Mouse (Mus musculus): ENCODE measurements around the gene 2810459M11Rik. TPM values are rescaled to one million over a fixed set of nuclear protein-coding genes. Genes with fewer than 3 reads are reported as not detected.
A peak's percentile ranks its signal among the peaks of the same experiment; 100 is the strongest.

The 2810459M11Rik gene
- total RNA-seq, 2 experiments from 2014 or later, result 7.2 to 8.0 TPM

DNA sequence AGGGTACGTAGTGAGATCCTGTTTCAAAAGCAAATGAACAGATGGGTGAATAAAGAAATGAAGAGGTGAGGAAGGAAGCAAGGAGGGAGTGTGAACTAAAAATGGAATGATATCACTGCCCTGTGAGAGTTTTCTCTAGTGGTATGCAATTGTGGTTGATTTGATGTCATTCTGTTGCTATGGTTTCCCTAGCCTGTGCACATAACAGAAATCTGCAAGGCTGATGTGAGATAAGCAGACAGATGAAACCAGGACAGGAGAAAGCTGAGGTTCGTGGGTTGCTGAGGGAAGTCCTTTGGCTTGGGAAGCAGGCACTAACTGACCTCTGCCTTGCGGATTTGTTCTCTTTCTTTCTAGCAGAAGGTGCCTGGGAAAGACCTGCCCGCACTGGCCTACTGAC lies 2.6 kb downstream of the 2810459M11Rik start:
- intact Hi-C loops (cut with DNase I), result no loop called here
- no peak for DNase-seq (ENCODE audit: low spot score in 2 of 2)

- intact Hi-C loops (cut with DNase I), result no loop called here
- no peak for DNase-seq (ENCODE audit: low spot score in 2 of 2)
Observed at GRCm38 (mm10) chr1:86048744-86049143, 3.1 kb downstream of the 2810459M11Rik start.

GRCm38 (mm10) chr1:86053198-86053921 lies 7.7 kb downstream of the 2810459M11Rik start:
- DNase-seq (ENCODE audit: low spot score in 2 of 2), result peak; percentile 58 to 66
- intact Hi-C loops (cut with DNase I), result no loop called here

DNA sequence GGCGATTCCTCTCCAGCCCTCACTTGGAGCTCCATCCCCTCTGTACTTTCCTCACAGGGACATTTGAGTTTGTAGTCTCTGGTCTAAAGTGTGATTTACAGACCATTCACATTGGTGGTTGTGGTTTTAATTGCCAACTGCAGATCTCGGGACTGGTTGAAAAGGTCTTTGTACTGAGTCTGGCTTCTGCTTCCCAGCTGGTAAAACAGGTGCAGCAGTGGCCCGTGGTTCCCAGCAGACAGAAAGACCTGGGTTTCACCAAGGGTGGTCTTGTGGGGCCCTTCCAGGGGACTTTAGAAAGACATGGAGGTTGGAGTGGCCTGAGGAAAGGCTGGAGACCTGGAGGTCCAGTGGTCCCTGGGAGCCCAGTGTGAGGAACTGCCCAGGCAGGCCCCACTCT lies 9.3 kb downstream of the 2810459M11Rik start:
- DNase-seq (ENCODE audit: low spot score in 2 of 2), result no peak
- intact Hi-C loops (cut with DNase I), result loop anchor here (5.0 kb wide), 1 partner anchor 123 kb away; no protein-coding TSS in a partner anchor

DNA sequence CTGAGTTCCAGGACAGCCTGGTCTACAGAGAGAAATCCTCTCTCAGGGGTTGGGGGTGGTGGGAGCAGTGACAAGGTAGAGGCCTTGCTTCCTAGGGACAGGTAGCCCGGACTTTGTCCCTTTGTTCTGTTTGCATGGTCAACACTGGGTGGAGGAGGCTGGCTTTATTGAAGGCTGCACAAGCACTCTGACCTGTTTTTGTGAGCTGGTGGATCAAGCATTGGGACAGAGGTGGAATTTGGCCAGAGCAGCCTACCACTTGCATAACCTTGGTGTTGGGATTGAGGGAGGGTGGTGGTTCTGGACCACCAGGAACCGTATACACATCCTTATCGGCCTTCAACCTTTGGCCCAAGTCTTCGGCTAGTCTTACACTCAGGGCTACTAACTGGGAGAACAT lies 10.6 kb downstream of the 2810459M11Rik start:
- intact Hi-C loops (cut with DNase I), result loop anchor here (5.0 kb wide), 1 partner anchor 124 kb away; no protein-coding TSS in a partner anchor
- no peak for DNase-seq (ENCODE audit: low spot score in 2 of 2)

DNA sequence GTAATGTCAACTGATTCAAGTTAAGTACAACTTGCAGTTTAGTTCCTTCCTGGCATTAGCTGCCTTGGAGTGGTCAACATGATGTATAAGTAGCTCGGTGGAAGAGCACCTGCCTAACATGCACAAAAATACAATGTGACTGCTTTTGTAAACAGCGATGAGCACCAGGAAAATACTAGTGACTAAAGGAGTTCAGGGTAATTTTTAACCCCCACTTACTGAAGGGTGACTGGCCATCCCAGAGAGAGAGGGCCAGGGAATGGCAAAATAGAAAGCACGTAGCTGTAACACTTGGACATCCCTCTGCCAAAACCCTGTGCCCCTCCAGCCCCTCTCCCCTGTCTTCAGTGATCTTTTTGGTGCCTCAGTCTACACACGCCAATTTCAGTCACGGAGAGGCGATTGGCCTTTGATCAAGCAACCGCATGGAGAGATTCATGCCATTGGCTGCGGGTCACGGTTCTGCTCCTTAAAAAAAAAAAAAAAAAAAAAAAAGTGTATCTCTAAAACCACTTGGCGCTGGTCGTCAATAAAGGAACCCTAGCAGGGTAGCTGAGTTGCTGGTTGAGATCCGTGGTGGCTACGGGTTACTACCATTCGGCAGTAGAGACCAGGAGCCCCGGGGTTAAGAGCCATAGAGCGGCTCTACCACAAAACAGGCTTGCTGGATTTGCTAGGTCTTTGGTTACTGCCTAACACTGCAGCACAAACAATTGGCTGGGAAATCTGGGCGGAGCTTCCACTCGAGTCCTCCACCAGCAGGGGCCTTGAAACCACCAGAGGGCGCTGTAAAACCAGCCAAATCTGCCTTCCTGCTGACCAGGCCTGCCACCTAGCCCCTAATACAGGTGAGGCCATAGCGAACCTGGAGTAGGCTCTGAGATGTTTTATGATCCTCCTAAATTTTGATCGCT lies 13.4 kb downstream of the 2810459M11Rik start:
- peak; percentile 92 to 96 for DNase-seq (ENCODE audit: low spot score in 2 of 2)
- intact Hi-C loops (cut with DNase I), result loop anchor here (5.0 kb wide), 1 partner anchor 127 kb away; no protein-coding TSS in a partner anchor

DNA sequence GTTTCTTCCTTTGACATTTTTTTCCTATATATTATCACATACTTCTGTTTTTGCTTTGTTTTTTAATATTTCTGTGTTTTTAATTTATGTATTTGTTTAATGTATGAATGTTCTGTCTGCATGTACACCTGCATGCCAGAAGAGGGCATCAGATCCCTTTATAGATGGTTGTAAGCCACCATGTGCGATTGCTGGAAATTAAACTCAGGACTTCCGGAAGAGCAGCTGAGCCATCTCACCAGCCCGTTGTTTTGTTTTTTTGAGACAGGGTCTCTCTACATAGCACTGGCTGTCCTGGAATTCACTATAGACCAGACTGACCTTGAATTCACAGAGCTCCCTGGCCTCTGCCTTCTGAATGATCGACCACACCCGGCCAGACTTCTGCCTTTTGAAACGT lies 16.9 kb downstream of the 2810459M11Rik start:
- intact Hi-C loops (cut with DNase I), result loop anchor here (5.0 to 10.0 kb wide), 2 partner anchors 210 to 292 kb away; partner anchors contain the start of gene Ncl
- no peak for DNase-seq (ENCODE audit: low spot score in 2 of 2)

GRCm38 (mm10) chr1:86064271-86064991 lies 18.8 kb downstream of the 2810459M11Rik start, which contains the start of gene Psmd1:
Psmd1 (plus strand) TSS chr1:86064387.
- intact Hi-C loops (cut with DNase I), result loop anchor here (5.0 to 10.0 kb wide), 2 partner anchors 212 to 290 kb away; partner anchors contain the start of gene Ncl

DNA sequence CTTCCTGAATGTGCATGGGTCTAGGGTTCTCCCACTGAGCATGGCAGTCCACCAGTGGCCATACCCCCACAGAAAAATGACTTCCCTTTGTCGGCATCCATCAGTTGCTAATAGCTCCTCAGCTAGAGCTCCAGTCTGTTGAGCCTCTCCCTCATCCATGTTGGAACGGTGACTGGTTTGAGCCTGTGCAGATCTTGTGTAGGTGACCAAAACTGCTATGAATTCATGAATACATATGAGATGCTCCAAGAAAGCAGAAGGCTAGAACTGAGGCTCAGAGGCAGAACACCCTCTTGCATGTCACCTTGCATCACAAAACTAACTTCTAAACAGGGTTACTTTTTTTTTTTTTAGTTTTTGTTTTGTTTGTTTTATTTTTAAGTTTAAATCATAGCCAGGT lies 30.9 kb downstream of the 2810459M11Rik start:
- peak in 1 of 2 experiments; percentile 50 for DNase-seq (ENCODE audit: low spot score in 2 of 2)
- intact Hi-C loops (cut with DNase I), result no loop called here

More at GRCm38 (mm10) chr1:86064271-86064991, 18.8 kb downstream of the 2810459M11Rik start, which contains the start of gene Psmd1:
- DNase-seq (ENCODE audit: low spot score in 2 of 2), result peak; percentile 89 to 93

DNA sequence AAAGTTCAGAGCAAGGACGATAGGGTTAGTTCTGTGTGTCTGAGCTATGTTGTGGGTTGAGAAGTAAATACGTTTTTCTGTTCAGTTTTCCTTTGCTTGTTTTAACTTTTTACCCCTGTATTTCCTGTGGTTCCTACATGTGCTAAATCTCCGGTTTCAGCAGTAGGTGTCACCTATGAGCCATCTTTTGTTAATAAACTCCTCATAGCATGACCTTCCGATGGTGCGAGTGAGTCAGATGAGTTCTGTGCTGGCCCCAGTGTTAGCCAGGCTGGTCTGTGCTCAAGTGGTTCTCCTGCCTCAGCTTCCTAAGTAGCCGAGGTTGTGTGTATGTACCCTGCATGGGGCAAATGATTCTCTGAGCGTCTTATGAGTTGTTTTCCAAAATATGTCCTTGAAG lies 48.8 kb downstream of the 2810459M11Rik start:
- intact Hi-C loops (cut with DNase I), result no loop called here
- DNase-seq (ENCODE audit: low spot score in 2 of 2), result no peak

DNA sequence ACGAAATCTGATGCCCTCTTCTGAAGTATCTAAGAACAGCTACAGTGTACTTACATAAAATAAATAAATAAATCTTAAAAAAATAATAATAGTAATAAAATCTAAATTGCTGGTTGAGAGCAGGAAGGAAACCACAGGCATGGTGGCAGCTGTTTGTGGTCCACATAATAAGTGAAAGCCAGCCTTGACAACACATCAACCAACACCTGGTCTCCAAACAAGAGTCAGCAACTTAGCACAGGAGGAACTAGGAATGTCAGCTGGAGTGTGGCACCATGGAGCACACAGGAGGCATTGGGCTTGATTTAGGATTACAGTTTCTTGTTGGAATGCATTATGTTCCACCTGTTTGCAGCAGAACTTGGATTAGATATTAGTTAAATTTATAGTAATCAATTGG lies 59.4 kb downstream of the 2810459M11Rik start:
- intact Hi-C loops (cut with DNase I), result no loop called here
- DNase-seq (ENCODE audit: low spot score in 2 of 2), result no peak

Other genes with a start within 250 kb of the 2810459M11Rik start
- 100 to 1,000 TPM; 732 to 765 TPM for gene Itm2c, start 151.6 kb upstream of the 2810459M11Rik start, total RNA-seq (2021)
- gene 4933407L21Rik, start 117.4 kb upstream of the 2810459M11Rik start, total RNA-seq (2021), result 1 to 10 TPM; 5.5 to 7.0 TPM
- under 1 TPM in 1 of 2 experiments, not detected in 1; 0.09 TPM for gene Gpr55, start 84.9 kb upstream of the 2810459M11Rik start, total RNA-seq (2021)
- under 1 TPM; 0.41 to 0.57 TPM for gene Spata3, start 29.0 kb upstream of the 2810459M11Rik start, total RNA-seq (2021)
- gene Psmd1, start 18.5 kb downstream of the 2810459M11Rik start, total RNA-seq (2021), result 100 to 1,000 TPM; 103 to 108 TPM
- gene Htr2b, start 66.1 kb downstream of the 2810459M11Rik start, total RNA-seq (2021), result under 1 TPM in 1 of 2 experiments, not detected in 1; 0.23 TPM
- 1 to 10 TPM; 2.8 to 5.4 TPM for gene Gm21972, start 87.8 kb downstream of the 2810459M11Rik start, total RNA-seq (2021)
- gene Armc9, start 108.9 kb downstream of the 2810459M11Rik start, total RNA-seq (2021), result 10 to 100 TPM; 39.1 to 45.9 TPM